Mouse (Mus musculus) megakaryocyte progenitor cell, adult 5-6 weeks (primary cell): ENCODE results near the gene Kcne1. TPM values are rescaled to one million over a fixed set of nuclear protein-coding genes. Genes with fewer than 3 reads are reported as not detected.

ENCODE experiments used
- ATAC-seq: replicated peaks from 2 replicates; pipeline ENCODE4 v1.8.0; 2016; ENCODE audit warnings: mild to moderate bottlenecking, moderate TSS enrichment, inconsistent platforms; ENCODE audit not compliant: poor library complexity
- total RNA-seq, 2 experiments: library from RNA; stranded (forward) in 1 of 2; stranded (reverse) in 1 of 2; fragments of 157-497, 149-512 nt in 1 of 2; fragments of 200-1000 nt in 1 of 2; gene quantifications; 2 replicates each; pipeline versions ENCODE4 v1.2.3 to v1.2.4; 2015 to 2017

The Kcne1 gene
- total RNA-seq, 2 experiments from 2014 or later: not detected

DNA sequence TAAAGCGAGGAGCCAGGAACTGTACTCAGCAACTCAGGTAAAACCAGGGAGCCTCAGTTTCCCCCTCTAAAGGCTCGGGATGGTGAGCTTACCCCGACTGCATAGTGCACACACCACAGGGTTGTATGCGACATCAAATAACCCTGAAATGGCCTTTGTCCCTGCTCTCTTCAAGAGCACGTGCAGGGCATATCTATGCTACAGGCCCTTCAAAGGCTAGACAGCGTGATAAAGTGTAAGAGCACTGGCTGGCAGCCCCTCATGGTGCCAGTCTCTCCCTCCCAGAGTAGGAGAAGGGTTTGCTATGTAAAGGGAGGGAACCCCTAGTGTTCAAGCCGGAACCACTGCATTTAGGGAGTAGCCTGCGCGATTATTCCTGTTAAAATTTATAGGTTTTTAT, 2.2 kb downstream of the Kcne1 start:
- no peak for ATAC-seq

DNA sequence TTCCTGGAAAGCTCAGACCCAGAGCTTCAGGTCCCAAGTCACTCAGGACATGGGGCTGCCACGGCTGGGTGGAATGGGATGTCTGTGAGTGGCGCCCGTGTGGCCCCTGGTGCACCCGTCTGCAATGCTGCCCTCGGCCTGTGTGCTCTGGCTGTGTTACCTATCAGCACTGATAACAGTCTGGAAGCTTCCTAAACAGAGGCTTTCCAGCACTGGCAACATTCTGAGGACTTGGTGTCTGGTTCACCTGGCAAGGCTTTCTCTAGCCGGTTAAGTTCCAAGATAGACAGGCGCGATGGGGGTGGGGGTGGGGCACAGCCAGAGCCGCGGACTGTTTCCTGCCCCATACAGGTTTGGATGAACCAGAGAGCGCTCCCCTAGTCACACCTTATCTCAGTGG, 3.3 kb downstream of the Kcne1 start:
- ATAC-seq: no peak

DNA sequence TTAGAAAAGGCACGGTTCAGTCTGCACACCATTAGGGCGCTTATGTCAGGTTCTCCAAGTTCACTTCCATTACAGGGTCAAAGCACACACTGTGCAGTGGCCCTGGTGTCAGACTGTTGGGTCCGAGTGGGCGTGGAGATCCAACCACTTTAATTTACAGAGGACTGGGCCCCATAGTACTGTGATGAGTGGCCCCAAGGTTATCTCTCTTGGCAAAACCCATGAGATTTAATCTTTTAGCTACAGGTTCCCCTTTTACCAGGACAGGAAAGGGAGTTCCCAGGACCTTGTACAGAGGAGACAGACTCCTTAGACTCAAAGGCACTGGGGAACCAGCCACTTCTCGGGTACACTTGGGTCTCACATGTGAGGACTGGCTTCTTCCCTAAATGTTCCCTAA, 3.9 kb downstream of the Kcne1 start:
- no peak for ATAC-seq

DNA sequence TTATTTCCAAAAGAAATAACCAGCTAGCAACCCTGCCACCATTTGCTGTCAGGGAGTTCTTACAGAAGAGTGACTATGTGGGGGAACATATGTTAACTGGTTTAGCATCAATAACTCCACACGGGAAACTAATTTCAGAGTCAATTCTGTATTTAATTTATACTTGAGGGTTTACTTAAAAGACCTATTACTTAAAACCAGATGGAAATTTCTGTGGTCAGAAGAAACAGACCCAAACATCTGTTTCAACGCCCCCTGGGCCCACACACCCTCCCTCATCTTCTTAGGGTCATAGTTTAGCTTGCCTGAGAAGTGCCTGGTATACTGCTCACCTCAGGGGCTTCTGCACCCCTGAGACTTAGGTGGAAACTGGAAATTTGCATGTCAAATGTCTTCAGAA, 5.4 kb downstream of the Kcne1 start:
- no peak for ATAC-seq

DNA sequence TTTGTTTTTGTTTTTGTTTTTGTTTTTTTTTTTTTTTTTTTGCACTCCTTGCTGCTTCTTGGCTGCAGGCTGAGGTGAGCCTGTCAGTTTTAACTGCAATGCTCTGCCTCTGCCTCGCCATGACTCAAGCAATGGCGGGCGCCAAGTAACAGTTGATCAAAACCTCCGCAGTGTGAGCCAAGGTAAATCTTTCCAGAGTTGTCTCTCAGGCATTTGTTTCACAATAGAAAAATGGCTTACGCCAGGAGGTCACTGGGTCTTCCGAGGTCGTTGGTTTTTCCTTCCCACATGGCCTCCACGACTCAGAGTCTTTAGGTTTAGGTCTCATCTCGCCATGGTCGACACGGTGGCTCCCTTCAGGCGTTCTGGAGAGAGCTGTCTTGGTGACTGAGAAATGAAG, 6.0 kb downstream of the Kcne1 start:
- no peak for ATAC-seq

DNA sequence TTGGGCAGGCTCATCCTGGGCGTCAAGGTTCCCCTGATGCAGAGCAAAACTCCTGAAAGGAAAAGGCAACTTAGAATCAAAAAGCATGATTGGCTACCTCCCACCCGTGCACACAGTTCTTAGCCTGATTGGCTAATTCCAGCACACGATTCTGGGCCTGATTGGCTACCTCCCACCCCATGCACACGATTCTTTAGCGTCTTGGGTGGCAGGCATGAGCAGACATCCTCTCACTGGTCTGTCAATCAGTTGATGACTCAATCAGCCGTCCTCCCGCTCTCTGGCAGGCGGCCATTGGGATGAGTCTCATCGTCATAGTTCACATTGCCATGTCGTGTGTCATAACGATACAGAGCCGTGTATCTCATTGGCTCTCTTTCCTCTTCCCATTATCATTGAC, 10.3 kb downstream of the Kcne1 start:
- no peak for ATAC-seq

DNA sequence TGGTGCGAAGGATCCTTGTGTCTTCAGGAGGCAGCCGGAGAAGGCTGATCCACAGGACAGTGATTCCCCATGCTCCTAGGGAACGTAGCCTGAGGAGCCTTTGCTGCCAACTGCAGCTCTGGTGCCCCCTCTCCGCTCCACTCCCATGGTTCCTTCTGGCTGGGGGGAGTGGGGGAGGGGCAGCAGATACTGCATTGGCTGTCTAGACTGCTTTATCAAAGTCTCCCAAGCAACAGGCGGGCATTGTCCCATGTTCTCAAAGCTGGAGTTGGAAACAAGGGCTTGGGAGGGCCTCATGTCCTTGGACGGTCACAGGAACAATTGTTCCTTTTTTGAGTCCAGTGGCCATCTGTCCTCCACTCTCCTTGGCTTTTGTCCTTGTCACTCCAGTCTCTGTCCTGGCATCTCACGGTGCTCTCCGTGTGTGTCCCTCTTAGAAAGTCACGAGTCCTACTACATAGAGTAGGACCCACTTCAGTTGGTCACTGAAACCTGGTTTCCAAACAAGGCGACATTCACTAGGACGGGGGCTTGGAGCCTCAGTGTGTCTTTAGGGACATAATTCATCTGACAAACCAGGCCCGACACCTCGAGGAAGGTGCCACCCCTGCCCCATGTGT, 12.9 kb downstream of the Kcne1 start:
- ATAC-seq: no peak

DNA sequence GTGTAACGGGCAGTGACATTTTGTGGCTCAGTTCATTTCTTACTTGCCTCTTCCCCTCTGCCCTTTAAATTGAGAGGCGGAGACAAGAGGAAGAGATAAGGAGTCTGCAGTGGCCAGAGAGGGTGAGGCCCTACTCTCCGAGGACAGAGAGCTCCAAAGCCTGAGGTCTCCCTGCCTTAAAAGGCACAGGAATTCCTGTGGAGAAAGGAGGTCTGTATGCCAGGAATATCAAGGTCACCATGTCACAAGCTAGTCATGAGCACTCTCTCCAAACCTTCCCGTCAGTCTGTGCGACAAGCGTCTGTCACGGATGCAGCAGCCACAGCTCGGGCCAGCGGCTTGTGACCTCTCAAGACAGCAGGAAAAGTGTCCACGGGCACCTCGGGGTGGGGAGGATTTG, 14.1 kb downstream of the Kcne1 start:
- ATAC-seq: no peak

DNA sequence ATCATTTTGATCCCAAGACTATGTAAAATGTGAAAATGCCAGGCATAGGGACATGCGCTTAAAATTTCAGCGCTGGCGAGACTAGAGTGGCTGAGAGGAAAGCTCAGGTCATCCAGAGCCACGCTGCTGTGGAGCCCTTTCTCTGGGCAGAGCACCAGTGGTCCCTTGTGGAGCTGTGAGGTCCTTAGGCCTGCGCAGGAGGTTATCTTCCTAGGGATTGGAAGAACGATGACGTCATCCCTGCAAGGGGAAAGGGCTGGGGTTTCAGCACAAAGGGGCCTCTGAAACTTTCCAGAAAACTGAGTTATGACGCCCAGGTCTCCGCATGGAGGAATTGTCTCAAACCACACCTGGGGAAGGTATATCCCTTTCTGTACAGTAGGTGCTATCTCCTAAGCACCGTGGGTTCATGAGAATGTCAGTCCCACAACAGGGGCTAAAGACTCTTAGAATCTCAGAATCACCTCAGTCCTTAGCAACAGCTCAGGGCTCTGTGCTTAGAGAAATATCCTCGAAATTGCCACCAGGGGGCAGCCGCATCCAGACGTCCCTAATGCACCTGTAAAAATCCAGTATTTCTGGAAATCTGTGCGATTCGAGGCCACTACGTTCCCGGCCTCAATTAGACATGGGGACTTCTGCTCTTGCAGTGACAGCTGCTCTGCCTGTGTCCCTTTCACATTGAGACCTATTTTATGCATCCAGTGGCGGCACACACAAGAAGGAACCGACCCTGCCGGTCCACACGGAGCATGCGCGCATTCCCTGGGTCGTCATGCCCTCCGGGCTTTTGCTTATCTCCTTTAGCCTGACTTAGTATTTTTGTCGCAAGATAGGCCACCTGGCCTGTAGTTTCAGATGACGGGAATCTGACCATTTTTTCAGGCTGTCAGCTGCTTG, 18.4 kb downstream of the Kcne1 start:
- ATAC-seq: peak; percentile 79

DNA sequence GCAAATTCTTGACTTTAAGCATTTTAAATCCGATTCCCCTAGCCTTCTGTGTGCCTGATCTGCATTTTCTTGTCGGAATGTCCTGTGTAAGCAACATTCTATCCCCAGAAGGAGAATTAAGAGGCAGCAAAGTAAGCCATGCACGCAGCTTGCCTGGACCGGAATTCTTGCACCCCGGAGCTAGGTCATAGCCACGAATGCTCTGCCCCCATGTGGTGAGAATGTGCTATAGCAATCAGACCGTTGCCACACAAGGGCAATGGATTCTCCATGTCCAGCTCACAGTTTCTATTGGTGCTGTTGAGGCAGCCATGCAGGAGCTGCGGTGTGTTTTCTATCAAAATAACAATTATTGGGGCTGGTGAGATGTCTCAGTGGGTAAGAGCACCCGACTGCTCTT, 23.0 kb downstream of the Kcne1 start:
- ATAC-seq: peak; percentile 85

DNA sequence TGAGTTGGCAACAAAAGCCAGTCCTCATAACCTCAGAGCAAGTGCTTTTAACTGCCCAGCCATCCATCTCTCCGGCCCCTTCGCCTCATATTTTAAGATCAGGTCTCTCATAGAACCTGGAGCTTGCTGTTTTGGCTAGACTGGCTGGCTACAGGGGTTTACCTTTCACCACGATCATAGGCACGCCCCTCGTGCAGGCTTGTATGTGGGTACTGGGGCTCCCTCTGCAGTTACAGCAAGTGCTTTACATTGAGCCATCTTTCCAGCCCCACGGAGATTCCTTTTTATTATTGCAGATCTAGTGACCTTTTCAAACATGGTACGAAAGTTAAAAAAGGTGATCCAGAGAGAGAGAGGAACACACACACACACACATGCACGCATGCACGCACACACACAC, 24.7 kb downstream of the Kcne1 start:
- ATAC-seq: no peak

DNA sequence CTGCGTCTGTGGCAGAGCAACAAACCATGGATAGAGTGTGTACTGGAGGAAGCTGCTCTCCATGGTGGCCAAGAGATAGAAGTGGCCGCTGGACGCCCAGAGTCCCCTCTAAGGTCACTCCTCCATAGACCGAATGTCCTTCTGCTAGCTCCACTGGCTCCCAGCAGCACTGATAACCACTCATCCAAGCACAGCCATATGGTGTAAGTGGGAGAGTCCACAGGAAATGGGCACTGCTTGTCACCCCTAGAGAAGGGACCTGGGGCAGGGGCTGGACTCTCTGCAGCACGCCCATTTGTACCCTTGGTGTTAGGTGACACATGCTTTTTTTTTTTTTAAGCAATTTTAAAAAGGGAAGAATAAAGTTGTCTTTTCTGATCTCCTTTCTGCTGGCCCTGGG, 28.3 kb downstream of the Kcne1 start:
- ATAC-seq: no peak

DNA sequence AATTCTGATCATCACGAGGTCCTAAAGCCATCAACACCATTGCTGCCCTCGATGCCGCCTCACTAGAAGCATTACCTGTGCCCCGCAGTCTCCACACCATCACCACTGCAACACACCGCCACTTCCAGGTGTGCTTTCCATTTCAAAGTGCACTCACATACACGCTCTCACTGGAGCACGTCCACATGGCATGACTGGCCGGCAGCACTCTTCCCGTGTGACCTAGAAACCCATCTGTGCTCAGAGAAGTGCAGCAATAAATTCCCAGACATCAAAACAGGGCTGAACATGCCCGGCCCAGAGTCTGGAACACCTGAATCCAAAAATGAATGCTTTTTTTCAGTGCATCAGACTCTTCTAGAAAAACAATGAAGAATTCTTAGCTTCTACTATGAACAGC, 31.4 kb downstream of the Kcne1 start:
- ATAC-seq: no peak

DNA sequence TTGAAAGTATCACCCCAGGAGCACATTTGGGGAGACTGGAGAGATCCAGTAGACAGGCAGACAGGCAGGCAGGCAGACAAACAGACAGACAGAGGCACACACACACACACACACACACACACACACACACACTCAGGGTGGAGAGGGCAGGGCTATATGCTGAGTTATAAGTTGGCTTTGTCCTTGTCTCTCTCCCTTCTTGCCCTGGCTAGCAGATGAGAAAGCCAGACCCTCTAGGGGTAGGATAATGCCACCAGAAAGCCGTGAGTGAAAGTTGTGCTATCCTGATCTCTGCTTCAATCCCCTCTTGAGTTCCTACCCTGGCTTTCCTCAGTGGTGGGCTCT, 34.2 kb downstream of the Kcne1 start:
- ATAC-seq: no peak

DNA sequence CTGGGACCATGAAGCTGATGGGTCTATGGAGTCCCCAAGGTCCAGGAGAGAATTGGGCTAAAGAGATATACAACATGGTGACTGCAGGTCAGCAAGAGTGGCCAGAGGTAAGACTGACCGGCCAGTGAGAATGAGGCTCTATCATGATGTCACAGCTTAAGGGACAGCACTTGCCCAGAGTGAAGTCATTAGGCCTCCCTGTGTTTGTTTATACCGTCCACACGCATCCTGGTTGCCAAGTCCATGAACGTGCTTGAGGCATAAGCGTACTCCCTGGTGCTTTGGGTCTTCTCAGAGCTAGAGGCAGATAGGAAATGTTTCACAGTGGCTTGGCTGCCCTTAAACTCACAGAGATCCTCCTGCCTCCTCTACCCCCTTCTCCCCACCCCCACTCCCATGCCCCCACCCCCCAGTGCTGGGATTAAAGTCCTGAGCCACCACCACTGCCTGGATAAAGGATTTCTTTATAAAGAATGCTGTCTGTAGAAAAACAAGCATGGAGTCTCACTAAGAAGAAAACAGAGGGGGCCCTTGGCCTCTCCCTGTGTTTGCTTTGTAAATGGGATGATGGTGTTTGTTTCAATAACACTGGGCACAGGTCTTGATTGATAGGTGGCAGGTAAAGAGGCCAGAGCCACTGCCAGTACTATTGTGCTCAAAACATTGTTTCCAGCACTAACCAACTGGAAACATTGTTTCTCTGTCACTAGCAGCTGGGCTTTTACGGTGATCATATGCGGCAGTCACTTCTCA, 34.8 kb downstream of the Kcne1 start:
- ATAC-seq: no peak

DNA sequence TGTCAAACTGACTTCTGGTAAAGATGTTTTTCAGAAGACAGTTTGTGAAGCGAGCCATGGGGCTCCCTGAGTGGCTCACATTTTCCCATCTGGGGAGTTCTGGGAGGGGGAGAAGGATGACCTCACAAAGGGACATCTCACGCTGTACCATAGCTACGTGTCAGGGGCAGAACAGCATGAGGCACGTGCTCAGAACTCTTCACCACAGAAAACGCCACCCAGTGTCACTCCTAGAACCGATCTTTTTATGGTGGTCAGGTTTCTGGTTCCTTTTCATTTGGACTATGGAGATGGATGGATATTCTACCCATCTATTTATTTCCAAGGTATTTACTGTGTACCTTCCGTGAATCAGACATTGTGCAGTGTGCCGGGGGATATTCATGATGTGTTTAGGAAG, 37.9 kb downstream of the Kcne1 start, which contains the start of gene Fam243:
TSS of gene Fam243 (minus strand) at position 101 of the 400 bp plus-strand sequence.
- no peak for ATAC-seq

DNA sequence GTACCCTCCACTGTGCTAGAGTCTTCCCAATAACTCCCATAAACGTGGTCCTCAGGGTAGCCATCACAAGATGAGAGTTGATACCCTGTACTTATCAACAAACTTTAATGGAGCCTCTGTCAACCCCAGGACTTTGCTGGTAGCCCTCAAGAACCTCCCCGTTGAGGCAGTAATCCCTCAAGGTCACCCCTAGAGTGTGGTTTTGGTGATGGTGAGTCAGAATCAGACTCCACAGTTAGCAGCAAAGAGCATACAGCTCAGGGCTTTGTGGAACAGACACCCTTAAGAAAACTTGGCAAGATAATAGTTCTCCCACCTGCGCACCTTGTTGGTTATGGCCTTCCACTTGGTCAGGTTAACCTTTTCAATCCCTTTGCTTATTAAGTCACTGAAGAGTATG, 38.9 kb downstream of the Kcne1 start:
- ATAC-seq: no peak

DNA sequence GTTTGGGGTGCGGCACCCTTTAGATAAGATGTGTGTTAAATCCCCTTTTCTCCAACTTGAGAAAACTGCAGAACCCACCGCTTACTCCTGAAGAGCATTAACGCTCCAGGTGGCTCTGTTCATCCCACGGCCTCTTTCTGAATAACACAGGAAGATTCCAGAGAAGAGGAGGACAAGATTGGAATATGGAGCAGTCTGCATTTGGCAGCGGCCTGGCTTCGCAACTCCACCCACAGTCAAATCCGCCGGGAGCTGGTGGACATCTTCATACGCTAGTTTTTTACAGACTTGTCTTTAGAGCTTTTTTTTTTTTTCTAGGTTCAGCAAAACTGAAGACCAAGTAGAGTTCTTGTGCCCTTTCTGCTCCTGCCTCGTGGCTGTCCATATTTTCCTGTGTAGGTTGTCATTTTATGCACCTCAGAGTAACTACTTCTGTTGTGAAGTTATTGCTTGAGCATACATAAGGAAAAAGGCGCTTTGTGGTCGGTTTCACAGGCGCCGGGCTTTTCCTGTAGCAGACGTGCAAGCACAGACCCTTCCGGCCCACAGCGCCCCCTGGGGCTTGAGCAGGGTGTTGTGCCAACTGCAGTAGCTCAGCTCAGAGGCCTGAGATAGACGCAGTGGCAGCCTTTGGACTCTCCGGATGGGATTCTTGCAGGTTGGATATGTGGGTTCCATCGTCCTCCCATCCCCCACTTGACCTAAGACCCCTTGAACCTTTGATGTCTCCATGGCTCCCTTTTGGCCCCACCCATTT, 39.7 kb downstream of the Kcne1 start:
- ATAC-seq: peak; percentile 99

DNA sequence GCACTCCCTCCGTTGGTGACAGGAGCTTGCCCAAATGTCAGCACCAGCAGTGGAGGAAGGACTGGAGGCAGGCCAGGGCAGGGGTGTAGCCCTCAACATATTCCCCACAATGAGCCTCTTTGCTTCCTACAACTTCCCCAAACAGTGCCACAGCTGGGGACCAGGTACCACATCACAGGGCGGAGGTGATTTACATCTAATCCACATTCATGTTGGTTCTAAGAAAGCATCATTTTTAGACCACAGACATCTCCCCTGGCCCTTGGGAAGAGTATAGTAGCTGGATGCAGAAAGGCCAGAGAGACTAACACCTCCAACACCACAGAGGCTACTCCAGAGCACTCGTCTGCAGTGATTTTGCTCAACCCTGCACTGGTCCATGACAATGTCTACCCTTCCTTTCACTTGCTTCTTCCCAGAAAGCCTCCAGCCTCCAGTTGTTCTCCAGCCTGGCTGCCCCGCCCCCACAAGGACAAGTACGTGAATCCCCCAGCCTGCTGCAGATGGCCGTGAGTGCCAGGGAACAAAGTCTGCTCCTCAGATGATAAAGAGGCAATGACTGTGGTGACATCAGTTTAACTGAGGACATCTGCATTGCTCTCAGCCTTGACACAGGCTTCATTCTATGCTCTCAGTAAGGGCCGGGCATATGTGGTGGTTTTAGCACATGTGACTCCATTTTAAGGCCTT, 43.1 kb downstream of the Kcne1 start:
- ATAC-seq: no peak

DNA sequence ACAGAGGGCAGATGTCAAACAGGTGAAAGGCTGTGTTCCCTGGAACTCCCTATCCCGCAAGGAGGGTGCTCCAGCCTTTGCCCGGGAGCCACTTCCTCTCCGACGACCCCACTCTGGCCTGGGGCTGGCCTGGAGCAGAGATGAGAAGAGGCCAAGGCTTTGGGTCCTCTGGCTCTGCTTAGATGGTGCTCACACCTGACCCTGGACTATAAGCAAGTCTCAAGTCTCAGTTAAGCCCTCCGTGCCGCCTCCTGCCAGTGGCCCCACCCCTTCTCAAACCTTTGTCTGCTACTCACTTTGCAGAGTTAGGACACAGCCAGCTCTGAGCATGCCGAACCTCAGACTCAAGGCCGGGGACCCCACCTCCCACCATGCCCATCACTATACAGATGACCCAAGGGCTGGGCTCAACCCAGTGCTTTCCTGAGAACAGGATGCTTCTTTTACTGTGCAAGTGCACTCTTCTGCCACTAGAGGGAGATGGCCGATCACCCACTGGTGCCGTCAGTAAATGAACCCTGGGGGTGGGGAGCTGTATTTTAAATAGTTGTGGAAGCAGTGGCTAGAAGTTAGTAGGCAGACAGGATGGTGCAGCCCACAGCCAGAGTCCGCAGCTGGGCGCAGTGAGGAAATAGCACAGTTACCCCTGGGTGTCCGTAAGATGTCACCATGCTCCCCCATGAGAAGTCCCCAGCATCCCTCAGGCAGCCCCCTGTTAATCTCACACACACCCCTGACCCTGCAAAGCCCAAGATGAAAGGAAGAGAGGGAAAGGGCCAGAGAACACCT, 45.1 kb downstream of the Kcne1 start:
- ATAC-seq: peak; percentile 94
